Mouse (Mus musculus) limb, embryonic 10.5 days (tissue): ENCODE measurements around the gene Mrpl40. TPM values are rescaled to one million over a fixed set of nuclear protein-coding genes. Genes with fewer than 3 reads are reported as not detected.
A peak's percentile ranks its signal among the peaks of the same experiment; 100 is the strongest.
"Not testable (repeated sequence)": the region's sequence is repeated elsewhere in the genome, so short reads cannot be mapped to it uniquely, and the experiment has no call there.

Experiments used
- DNase-seq: peaks from one replicate; pipeline ENCODE4 v3.0.0-alpha.2; 2017; ENCODE audit warnings: low spot score
- H3K27ac ChIP-seq: fragments of 300-500 bp; sonication (generic); 2 replicates; pipeline ENCODE4 v1.5.1; 2016; ENCODE audit warnings: mild to moderate bottlenecking
- H3K27me3 ChIP-seq: fragments of 300-500 bp; sonication (generic); 2 replicates; pipeline ENCODE4 v1.6.1; 2016; ENCODE audit warnings: low read depth, mild to moderate bottlenecking; ENCODE audit not compliant: poor library complexity, severe bottlenecking
- H3K36me3 ChIP-seq: fragments of 300-500 bp; sonication (generic); 2 replicates; pipeline ENCODE4 v1.6.1; 2016; ENCODE audit warnings: mild to moderate bottlenecking, moderate library complexity
- H3K4me1 ChIP-seq: fragments of 300-500 bp; sonication (generic); 2 replicates; pipeline ENCODE4 v1.6.1; 2016
- H3K4me3 ChIP-seq: fragments of 300-500 bp; sonication (generic); 2 replicates; pipeline ENCODE4 v1.5.1; 2016; ENCODE audit warnings: mild to moderate bottlenecking, moderate library complexity
- H3K9me3 ChIP-seq: fragments of 300-500 bp; sonication (generic); replicated peaks from 2 replicates; pipeline ENCODE4 v1.6.1; 2016; ENCODE audit warnings: mild to moderate bottlenecking
- WGBS: fragments of 180-500 bp; shearing (Covaris S2); methylation state at CpG from one replicate; pipeline ENCODE4 v1.1.7; 2016; 5-methylcytosine and 5-hydroxymethylcytosine counted together
- polyA plus RNA-seq: library from polyadenylated mRNA; unstranded; fragments of >200 nt; fragmentation: Nextera tagmentation; extraction: Ambion mirVana; gene quantifications from 2 replicates; pipeline ENCODE4 v1.2.1, GENCODE M21; 2016

Mrpl40 gene
- polyA plus RNA-seq, 1 experiment from 2014 or later: 129 TPM

DNA sequence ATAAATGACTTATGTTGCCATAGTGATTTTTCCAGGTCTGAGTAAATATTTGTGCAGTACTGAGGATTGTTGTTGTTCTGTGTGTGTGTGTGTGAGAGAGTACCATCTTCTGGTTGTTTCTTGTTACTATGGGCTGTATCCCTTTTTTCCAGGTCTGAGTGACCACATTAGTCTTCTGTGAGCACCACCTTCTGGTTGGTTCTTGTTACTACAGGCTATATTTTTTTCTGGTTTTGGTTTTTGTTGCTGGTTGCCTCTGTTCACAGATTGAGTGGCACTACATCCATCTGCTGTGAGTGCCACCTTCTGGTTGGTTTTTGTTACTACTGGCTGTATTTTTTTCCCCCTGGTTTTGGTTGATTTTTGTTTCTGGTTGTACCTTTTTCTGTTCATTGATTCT, 18.1 kb downstream of the Mrpl40 start:
- Histone ChIP-seq H3K36me3 (no peaks in the 10 kb centered on the region), H3K27ac (no peak overlapping the region), H3K9me3 (no peaks in the 10 kb centered on the region), H3K4me1 (no peaks in the 10 kb centered on the region), H3K27me3 (no peaks in the 10 kb centered on the region), H3K4me3 (no peak overlapping the region)
- DNase-seq: no peak

DNA sequence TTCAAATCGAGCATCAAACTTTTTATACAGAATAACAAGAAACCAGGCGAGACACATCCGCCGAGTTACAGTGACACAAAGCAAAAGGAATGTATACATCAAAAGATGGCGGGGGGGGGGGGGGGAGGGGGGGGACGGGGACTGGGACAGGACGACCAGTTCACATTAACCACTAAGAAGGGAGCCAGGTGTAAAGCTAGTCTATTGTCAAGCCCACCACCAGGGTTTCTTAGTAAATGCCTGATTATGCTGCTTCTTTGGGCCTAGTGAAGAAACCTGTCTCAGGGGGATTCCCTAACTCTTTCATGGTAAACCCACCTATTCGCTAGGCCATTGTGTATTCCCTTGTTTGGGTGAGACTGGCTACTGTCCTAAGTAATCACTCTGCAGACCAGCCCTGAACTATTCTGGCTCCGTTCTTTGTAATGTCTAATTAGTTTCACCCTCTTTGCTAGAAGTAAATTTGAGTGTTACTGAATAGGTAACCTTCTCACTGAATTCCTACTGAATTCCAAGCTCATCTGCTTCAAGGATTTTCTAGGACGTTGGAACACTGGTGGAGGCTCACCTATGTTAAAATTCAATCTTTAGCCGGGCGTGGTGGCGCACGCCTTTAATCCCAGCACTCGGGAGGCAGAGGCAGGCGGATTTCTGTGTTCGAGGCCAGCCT, 27.0 kb downstream of the Mrpl40 start:
- DNase-seq, H3K36me3 ChIP-seq: not testable (repeated sequence)
- WGBS: 88% methylated on average over 16 of the region's 17 CpGs

DNA sequence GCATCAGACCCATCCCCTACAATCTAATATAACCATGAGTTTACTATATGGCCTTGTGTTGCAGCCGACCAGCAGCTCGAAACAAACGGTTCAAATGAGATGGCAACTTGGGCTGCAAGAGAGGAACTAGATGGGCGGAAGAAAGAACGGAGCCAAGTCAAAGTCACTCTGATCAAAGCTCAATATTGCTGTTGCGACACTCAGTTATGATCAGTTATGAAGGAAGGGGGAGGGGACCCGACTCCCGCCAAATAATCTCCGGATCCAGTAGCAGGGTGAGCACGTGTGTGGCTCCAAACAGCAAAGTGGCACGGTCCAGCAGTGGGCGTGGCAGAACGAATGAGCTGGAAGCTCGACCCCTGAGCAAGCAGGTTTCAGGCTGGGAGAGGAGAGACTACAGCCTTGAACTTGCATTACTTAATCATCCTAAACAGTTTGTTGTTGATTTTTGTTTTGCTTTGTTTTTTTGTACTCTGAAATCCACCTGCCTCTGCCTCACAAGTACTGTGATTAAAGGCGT, 30.3 kb downstream of the Mrpl40 start:
- Histone ChIP-seq H3K9me3 (no peaks in the 10 kb centered on the region), H3K27ac (no peak overlapping the region), H3K4me3 (no peak overlapping the region), H3K27me3 (no peaks in the 10 kb centered on the region), H3K36me3 (no peaks in the 10 kb centered on the region), H3K4me1 (no peaks in the 10 kb centered on the region)
- DNase-seq: no peak
- WGBS: 86% methylated on average over 15 of the region's 15 CpGs

More for the DNA sequence above, 27.0 kb downstream of the Mrpl40 start:
- H3K4me3 ChIP-seq, H3K4me1 ChIP-seq, H3K27me3 ChIP-seq, H3K27ac ChIP-seq, H3K9me3 ChIP-seq: not testable (repeated sequence)

DNA sequence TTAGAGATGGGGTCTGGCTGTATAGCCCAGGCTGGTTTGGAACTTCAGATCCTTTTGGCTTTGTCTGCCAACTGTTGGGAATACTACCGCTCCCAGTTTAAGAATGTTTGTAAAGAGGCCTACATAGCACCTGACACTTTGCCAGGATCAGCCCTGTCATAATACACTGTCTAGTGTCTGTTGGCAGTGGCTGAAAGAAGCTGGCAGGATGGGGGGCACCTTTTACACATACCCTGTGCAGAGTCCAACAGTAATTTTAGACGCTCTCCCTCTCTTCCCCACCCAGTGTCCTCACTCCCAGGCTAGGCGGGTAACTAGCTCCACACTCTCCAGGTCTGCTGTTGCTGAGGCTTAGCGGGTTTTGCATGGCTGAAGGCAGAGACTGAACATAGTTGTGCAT, 38.3 kb downstream of the Mrpl40 start:
- no peak for DNase-seq
- Histone ChIP-seq H3K4me1 (peaks cover 5% of the 10 kb centered on the region), H3K27me3 (no peaks in the 10 kb centered on the region), H3K27ac (no peak overlapping the region), H3K4me3 (no peak overlapping the region), H3K36me3 (peaks cover 39% of the 10 kb centered on the region), H3K9me3 (no peaks in the 10 kb centered on the region)
- WGBS: 94% methylated on average over 4 of the region's 4 CpGs

DNA sequence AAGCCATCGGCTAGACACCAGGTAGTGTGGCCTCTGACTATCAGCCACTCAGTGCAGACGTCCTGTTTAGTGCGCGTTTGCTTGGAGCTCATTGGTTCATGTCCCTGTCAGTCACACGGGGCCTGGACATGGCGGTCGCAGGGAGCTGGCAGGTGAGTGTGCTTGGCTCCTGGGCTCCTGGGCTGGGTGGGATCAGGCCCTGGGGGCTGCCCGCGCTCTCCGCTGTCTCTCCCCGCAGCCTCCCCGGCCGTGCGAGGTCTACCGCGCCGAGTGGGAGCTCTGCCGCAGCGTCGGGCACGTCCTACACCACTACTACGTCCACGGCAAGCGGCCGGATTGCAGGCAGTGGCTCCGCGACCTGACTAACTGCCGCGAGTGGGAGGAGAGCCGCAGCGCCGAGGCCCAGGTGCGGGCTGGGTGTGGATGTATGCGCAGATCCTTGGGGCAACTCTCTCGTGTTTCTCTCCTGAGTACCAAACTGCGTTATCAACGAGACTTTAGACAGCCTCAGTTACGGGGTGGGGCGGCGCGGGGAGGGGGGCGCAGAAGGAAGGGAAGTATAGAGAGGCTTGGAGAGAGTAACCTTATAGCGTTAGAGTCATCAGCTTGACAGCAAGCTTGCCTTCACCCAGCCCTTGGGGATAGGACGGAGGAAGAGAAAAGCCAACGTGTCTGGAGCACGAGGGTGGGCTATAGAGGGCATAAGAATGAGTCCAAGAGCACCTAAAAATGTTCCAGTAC, 40.0 kb downstream of the Mrpl40 start, which contains the start of the genes 2510002D24Rik and Gm28539:
Gene 2510002D24Rik (plus strand): TSS at position 111 of the 741 bp plus-strand sequence.
Gene Gm28539 (plus strand): TSS at position 117 of the 741 bp plus-strand sequence.
- H3K36me3 ChIP-seq: peaks cover 56% of the 10 kb centered on the region
- peak; percentile 90 for DNase-seq
- H3K9me3 ChIP-seq: no peaks in the 10 kb centered on the region
- peak within 1 kb of the TSS; percentile 96 for H3K4me3 ChIP-seq
- under 1% methylated on average over 46 of the region's 46 CpGs for WGBS
- no peaks in the 10 kb centered on the region for H3K27me3 ChIP-seq
- peaks cover 5% of the 10 kb centered on the region for H3K4me1 ChIP-seq
- peak within 1 kb of the TSS; percentile 92 for H3K27ac ChIP-seq

DNA sequence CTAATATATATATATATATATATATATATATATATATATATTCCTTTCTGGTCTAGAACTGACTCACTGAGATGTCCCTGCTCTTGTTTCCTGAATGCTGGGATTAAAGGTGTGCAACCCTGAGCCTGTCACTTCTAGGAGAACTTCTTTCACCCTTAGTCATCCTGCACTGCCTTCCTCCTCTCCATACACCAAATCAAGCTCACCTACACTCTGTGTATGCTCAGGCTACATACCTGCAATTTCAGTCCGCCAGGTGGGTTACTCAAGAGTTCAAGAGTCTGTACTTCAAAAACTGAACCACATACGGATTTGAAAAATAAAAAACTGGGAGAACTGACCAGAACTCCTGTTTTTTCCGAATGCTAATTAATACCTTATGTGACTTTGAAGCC, 40.6 kb downstream of the Mrpl40 start:
- Histone ChIP-seq H3K4me1 (peaks cover 5% of the 10 kb centered on the region), H3K9me3 (no peaks in the 10 kb centered on the region), H3K36me3 (peaks cover 61% of the 10 kb centered on the region), H3K27ac (peak overlapping the region; percentile 92; the same call in 1 of the 2 replicates), H3K4me3 (peak overlapping the region; percentile 96), H3K27me3 (no peaks in the 10 kb centered on the region)
- 24% methylated on average over 3 of the region's 3 CpGs for WGBS
- DNase-seq: no peak

DNA sequence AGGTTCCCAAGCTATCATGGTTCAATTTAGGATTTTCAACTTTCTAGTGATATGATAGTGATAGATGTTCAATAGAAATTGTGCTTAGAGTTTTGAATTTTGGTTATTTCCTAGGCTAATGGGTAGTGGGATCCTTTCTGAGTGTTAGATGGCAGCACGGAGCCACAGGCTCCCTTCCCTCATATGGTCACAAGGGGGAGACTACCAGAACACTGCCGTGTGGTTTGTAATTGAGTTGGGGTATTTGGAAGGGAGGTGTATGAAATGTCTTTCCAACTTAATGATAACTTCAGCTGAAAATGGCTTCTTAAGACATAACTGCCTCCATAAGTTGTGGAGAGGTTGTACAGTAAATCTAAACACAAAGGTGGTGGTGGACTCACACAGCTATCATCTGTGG, 43.2 kb downstream of the Mrpl40 start:
- Histone ChIP-seq H3K4me1 (peaks cover 5% of the 10 kb centered on the region), H3K27me3 (no peaks in the 10 kb centered on the region), H3K4me3 (no peak overlapping the region), H3K27ac (no peak overlapping the region), H3K36me3 (peaks cover 75% of the 10 kb centered on the region), H3K9me3 (no peaks in the 10 kb centered on the region)
- WGBS: 67% methylated on average over 2 of the region's 2 CpGs
- no peak for DNase-seq

DNA sequence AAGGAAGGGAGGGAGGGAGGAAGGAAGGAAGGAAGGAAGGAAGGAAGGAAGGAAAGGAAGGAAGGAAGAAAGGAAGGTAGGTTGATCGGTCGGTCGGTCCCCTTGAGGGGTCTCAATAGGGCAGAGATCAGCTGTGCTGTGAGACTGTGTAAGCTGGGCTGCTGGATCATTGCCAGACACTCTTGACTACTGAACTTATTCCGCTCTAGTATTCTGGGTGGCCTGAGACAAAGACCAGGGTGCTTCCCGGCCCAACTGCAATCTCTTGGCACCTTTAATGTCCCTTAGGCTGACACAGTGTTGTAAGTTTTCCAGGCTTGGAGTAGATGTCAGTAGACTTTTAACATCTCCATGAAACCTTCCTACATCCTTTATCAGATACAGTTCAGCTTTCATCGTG, 47.6 kb downstream of the Mrpl40 start:
- peaks cover 99% of the 10 kb centered on the region for H3K36me3 ChIP-seq
- no peaks in the 10 kb centered on the region for H3K9me3 ChIP-seq
- no peak overlapping the region for H3K4me3 ChIP-seq
- DNase-seq: no peak
- no peaks in the 10 kb centered on the region for H3K4me1 ChIP-seq
- no peaks in the 10 kb centered on the region for H3K27me3 ChIP-seq
- no peak overlapping the region for H3K27ac ChIP-seq
- WGBS: 93% methylated on average over 6 of the region's 6 CpGs

DNA sequence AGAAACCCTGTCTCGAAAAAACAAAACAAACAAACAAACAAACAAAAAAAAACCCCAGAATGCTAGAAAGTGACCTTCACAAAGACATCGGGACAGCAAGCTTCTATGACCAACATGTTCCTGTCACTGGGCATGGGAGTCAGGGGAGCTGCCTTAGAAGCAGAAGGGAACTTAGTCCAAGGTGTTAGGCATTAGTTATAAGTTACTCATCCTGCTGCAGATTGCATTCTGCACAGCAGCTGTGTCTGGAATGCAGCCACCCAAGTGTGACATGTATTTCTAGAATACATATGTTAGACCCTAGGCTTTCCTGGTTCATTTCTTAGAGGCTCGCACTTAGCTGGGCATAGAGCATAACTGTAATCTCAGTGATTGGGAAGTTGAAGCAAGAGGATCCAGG, 48.0 kb downstream of the Mrpl40 start:
- H3K9me3 ChIP-seq: no peaks in the 10 kb centered on the region
- no peaks in the 10 kb centered on the region for H3K4me1 ChIP-seq
- no peaks in the 10 kb centered on the region for H3K27me3 ChIP-seq
- no peak overlapping the region for H3K27ac ChIP-seq
- no peak for DNase-seq
- H3K36me3 ChIP-seq: peaks cover 99% of the 10 kb centered on the region
- H3K4me3 ChIP-seq: no peak overlapping the region
- WGBS: 88% methylated on average over 3 of the region's 3 CpGs

DNA sequence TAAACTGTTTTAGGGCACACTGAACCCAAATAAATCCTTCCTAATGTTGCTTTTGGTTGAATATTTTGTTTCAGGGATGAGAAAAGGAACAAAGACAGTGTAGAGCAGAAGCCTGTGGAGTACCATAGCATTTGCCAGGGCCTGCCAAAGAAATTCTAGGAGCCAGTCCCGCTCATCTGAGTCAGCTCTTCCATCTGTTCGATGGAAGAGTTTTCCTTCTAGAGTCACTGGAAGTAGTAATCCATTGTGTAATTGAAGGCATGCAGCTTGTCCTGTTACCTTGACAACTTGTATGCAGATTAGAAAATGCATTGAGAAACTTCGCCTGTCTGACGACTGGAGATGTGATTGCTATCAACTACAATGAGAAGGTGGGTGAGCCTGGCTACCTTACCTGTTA, 53.7 kb downstream of the Mrpl40 start:
- H3K9me3 ChIP-seq: no peaks in the 10 kb centered on the region
- H3K4me3 ChIP-seq: no peak overlapping the region
- H3K36me3 ChIP-seq: peaks cover 100% of the 10 kb centered on the region
- no peaks in the 10 kb centered on the region for H3K27me3 ChIP-seq
- WGBS: 88% methylated on average over 4 of the region's 4 CpGs
- H3K4me1 ChIP-seq: no peaks in the 10 kb centered on the region
- no peak overlapping the region for H3K27ac ChIP-seq
- no peak for DNase-seq

DNA sequence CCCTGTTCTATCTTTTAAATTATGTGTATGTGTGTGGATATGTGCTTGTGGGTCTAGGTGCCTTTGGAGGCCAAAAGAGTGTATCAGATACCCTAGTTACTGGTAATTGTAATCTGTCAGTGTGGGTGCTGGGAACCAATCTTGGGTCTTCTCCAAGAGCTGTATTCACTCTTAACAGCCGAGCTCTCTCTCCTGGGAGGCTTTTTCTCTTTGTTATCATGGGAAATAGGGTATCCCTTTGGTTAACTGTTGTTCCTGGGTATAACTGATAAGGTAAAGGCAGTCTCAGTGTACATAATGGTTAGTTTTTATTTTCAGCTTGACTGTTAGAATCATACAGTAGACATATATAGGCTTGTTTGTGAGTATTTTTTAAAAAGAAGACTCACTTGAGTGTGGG, 54.3 kb downstream of the Mrpl40 start:
- Histone ChIP-seq H3K27me3 (no peaks in the 10 kb centered on the region), H3K4me3 (no peak overlapping the region), H3K27ac (no peak overlapping the region), H3K4me1 (no peaks in the 10 kb centered on the region), H3K36me3 (peaks cover 100% of the 10 kb centered on the region), H3K9me3 (no peaks in the 10 kb centered on the region)
- WGBS: 93% methylated on average over 1 of the region's 1 CpGs
- no peak for DNase-seq
